Mouse (Mus musculus): ENCODE results near the gene Rapgef6.
"Not testable (repeated sequence)": the region's sequence is repeated elsewhere in the genome, so short reads cannot be mapped to it uniquely, and the experiment has no call there.

Rapgef6 gene

GRCm38 (mm10) chr11:54574741-54575140 is 52.1 kb downstream of the Rapgef6 start:
- DNase-seq (ENCODE audit: low read depth, low spot score): no peak

- no peak for DNase-seq (ENCODE audit: low read depth, low spot score)
These were observed 69.9 kb downstream of the Rapgef6 start for GRCm38 (mm10) chr11:54592585-54592984.

- no peak for DNase-seq (ENCODE audit: low read depth, low spot score)
These were observed 71.4 kb downstream of the Rapgef6 start for GRCm38 (mm10) chr11:54594049-54594448.

- peak; percentile 49 for DNase-seq (ENCODE audit: low read depth, low spot score)
These were observed 72.4 kb downstream of the Rapgef6 start for GRCm38 (mm10) chr11:54595053-54595452.

GRCm38 (mm10) chr11:54595905-54596555 is 73.4 kb downstream of the Rapgef6 start:
- no peak for DNase-seq (ENCODE audit: low read depth, low spot score)

- no peak for DNase-seq (ENCODE audit: low read depth, low spot score)
These were observed 75.3 kb downstream of the Rapgef6 start for GRCm38 (mm10) chr11:54597902-54598447.

GRCm38 (mm10) chr11:54601121-54601520 is 78.5 kb downstream of the Rapgef6 start:
- DNase-seq (ENCODE audit: low read depth, low spot score): no peak

GRCm38 (mm10) chr11:54602764-54603163 is 80.1 kb downstream of the Rapgef6 start:
- not testable (repeated sequence) for DNase-seq (ENCODE audit: low read depth, low spot score)

- DNase-seq (ENCODE audit: low read depth, low spot score): no peak
These were observed 81.8 kb downstream of the Rapgef6 start for GRCm38 (mm10) chr11:54604415-54604814.

GRCm38 (mm10) chr11:54613628-54614027 is 91.0 kb downstream of the Rapgef6 start:
- DNase-seq (ENCODE audit: low read depth, low spot score): no peak

GRCm38 (mm10) chr11:54614560-54614959 is 91.9 kb downstream of the Rapgef6 start:
- no peak for DNase-seq (ENCODE audit: low read depth, low spot score)

- no peak for DNase-seq (ENCODE audit: low read depth, low spot score)
These were observed 96.2 kb downstream of the Rapgef6 start for GRCm38 (mm10) chr11:54618841-54619240.

- DNase-seq (ENCODE audit: low read depth, low spot score): peak; percentile 68
These were observed 99.1 kb downstream of the Rapgef6 start for GRCm38 (mm10) chr11:54621725-54622124.

GRCm38 (mm10) chr11:54626905-54627304 is 104.3 kb downstream of the Rapgef6 start:
- peak; percentile 43 for DNase-seq (ENCODE audit: low read depth, low spot score)

- no peak for DNase-seq (ENCODE audit: low read depth, low spot score)
These were observed 123.8 kb downstream of the Rapgef6 start for GRCm38 (mm10) chr11:54646420-54646819.

GRCm38 (mm10) chr11:54648573-54648972 is 125.9 kb downstream of the Rapgef6 start:
- no peak for DNase-seq (ENCODE audit: low read depth, low spot score)

- no peak for DNase-seq (ENCODE audit: low read depth, low spot score)
These were observed 132.8 kb downstream of the Rapgef6 start for GRCm38 (mm10) chr11:54655420-54655819.

GRCm38 (mm10) chr11:54673575-54674298 is 151.1 kb downstream of the Rapgef6 start:
- DNase-seq (ENCODE audit: low read depth, low spot score): no peak

GRCm38 (mm10) chr11:54675792-54676489 is 153.3 kb downstream of the Rapgef6 start:
- no peak for DNase-seq (ENCODE audit: low read depth, low spot score)

GRCm38 (mm10) chr11:54679141-54679540 is 156.5 kb downstream of the Rapgef6 start:
- no peak for DNase-seq (ENCODE audit: low read depth, low spot score)

GRCm38 (mm10) chr11:54684831-54685230 is 162.2 kb downstream of the Rapgef6 start:
- DNase-seq (ENCODE audit: low read depth, low spot score): no peak

GRCm38 (mm10) chr11:54690171-54690570 is 167.5 kb downstream of the Rapgef6 start:
- DNase-seq (ENCODE audit: low read depth, low spot score): no peak
